In the genomic region with DNA sequence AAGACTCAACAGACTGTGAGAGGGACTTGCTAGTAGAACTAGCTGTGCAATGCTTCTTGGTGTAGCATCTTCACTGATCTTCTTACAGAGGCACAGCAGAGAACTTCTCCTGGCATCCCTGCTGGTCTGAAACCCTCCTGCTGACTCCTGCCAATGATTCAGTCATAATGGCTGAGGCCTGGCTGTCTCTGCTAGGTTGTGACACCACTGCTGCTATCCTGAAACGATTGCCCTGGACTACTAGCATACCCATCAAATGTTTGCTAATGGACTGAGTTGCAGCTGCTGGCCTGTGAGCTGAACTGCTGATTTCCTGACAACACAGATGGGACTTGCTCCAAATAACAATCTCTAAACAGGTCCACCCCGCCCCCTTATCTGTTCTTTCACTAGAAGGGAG, we compare ENCODE assay signal across 39 mouse cellular contexts. TPM values are rescaled to one million over a fixed set of nuclear protein-coding genes. Genes with fewer than 3 reads are reported as not detected.
"Had no signal": no experiment of that assay in that cellular context is flagged by ENCODE, and none has a peak within 500 bp of the region (broad histone marks: within the 10 kb centered on the region; RNA-seq: fewer than 3 reads in every experiment).

No protein-coding gene starts in this region.

- H3K4me2 ChIP-seq: heart, embryonic 11.5 days; heart, embryonic 13.5 days; heart, embryonic 15.5 days; hindbrain, embryonic 13.5 days; hindbrain, embryonic 15.5 days; kidney, embryonic 15.5 days; limb, embryonic 13.5 days; limb, embryonic 15.5 days; liver, embryonic 11.5 days; liver, embryonic 13.5 days had no signal

- H3K4me1 ChIP-seq: heart, embryonic 13.5 days; heart, embryonic 15.5 days; hindbrain, embryonic 13.5 days; hindbrain, embryonic 15.5 days; kidney, embryonic 15.5 days; limb, embryonic 13.5 days; limb, embryonic 15.5 days; liver, embryonic 13.5 days had no signal

- H3K4me3 ChIP-seq: heart, embryonic 13.5 days; heart, embryonic 15.5 days; hindbrain, embryonic 13.5 days; hindbrain, embryonic 15.5 days; kidney, embryonic 15.5 days; limb, embryonic 13.5 days; limb, embryonic 15.5 days; liver, embryonic 13.5 days had no signal

- DNase-seq: gastrocnemius, postnatal 14 days; gastrocnemius, postnatal 36 days; heart, adult 18-20 months; heart, postnatal 14 days; heart, postnatal 36 days; kidney, adult 11 months; kidney, adult 2 months; kidney, adult 9 months; kidney, postnatal 14 days; kidney, postnatal 36 days; layer of hippocampus, adult 9-11 months; layer of hippocampus, postnatal 36 days; left cerebral cortex, postnatal 4 days; liver, embryonic 13.5 days had no signal

- H3K9me3 ChIP-seq: heart, embryonic 13.5 days; heart, embryonic 15.5 days; hindbrain, embryonic 13.5 days; hindbrain, embryonic 15.5 days; kidney, embryonic 15.5 days; limb, embryonic 13.5 days; limb, embryonic 15.5 days; liver, embryonic 13.5 days had no signal

- H3K36me3 ChIP-seq: heart, embryonic 13.5 days; heart, embryonic 15.5 days; hindbrain, embryonic 13.5 days; hindbrain, embryonic 15.5 days; kidney, embryonic 15.5 days; limb, embryonic 13.5 days; limb, embryonic 15.5 days; liver, embryonic 13.5 days had no signal

- H3K27me3 ChIP-seq: heart, embryonic 13.5 days; heart, embryonic 15.5 days; hindbrain, embryonic 13.5 days; hindbrain, embryonic 15.5 days; kidney, embryonic 15.5 days; limb, embryonic 13.5 days; limb, embryonic 15.5 days; liver, embryonic 13.5 days had no signal

- ATAC-seq: hindbrain, postnatal 0 days; intestine, embryonic 16.5 days had no signal

- H3K27ac ChIP-seq: heart, embryonic 13.5 days; heart, embryonic 15.5 days; hindbrain, embryonic 13.5 days; hindbrain, embryonic 15.5 days; hindbrain, postnatal 0 days; kidney, embryonic 15.5 days; kidney, postnatal 0 days; limb, embryonic 13.5 days; limb, embryonic 15.5 days; liver, embryonic 13.5 days had no signal

- H3K9ac ChIP-seq: heart, embryonic 13.5 days; heart, embryonic 15.5 days; hindbrain, embryonic 13.5 days; hindbrain, embryonic 15.5 days; kidney, embryonic 15.5 days; limb, embryonic 13.5 days; limb, embryonic 15.5 days; liver, embryonic 13.5 days had no signal

RNA-seq across cellular contexts. Expression of a gene that starts 17.5 kb away (rescaled TPM):
- total RNA-seq: gastrocnemius, adult 18-20 months; gastrocnemius, adult 8-10 months; gastrocnemius, postnatal 14 days; gastrocnemius, postnatal 36 days; heart, adult 18-20 months; heart, adult 8-10 months; heart, postnatal 14 days; heart, postnatal 36 days; hematopoietic stem cell, adult 5-6 weeks; hindbrain, postnatal 0 days; layer of hippocampus, adult 18-20 months; layer of hippocampus, adult 8-10 months; layer of hippocampus, postnatal 14 days; layer of hippocampus, postnatal 36 days; left cerebral cortex, adult 18-20 months; left cerebral cortex, adult 8-10 months; left cerebral cortex, postnatal 10 days; left cerebral cortex, postnatal 25 days; left cerebral cortex, postnatal 4 days had no signal
- polyA plus RNA-seq: heart, embryonic 11.5 days; heart, embryonic 13.5 days; hindbrain, embryonic 11.5 days; hindbrain, embryonic 13.5 days; hindbrain, embryonic 15.5 days; hindbrain, postnatal 0 days; kidney, embryonic 15.5 days; kidney, postnatal 0 days; limb, embryonic 11.5 days; limb, embryonic 13.5 days; limb, embryonic 15.5 days; liver, embryonic 11.5 days; liver, embryonic 13.5 days had no signal
